Mouse (Mus musculus) hindbrain, embryonic 16.5 days (tissue): ENCODE results near the gene Spocd1. TPM values are rescaled to one million over a fixed set of nuclear protein-coding genes. Genes with fewer than 3 reads are reported as not detected.

Experiments used
- ATAC-seq: fragments of 200-750 bp; cut with Nextera tagmentation; 2 replicates; pipeline ENCODE4 v1.8.0; 2017; ENCODE audit warnings: moderate TSS enrichment, moderate library complexity
- H3K27ac ChIP-seq: fragments of 300-500 bp; sonication (generic); 2 replicates; pipeline ENCODE4 v1.5.1; 2014; ENCODE audit warnings: low read depth, mild to moderate bottlenecking, control low read depth, low read length, moderate library complexity
- H3K27me3 ChIP-seq: fragments of 300-500 bp; sonication (generic); replicated peaks from 2 replicates; pipeline ENCODE4 v1.6.1; 2014; ENCODE audit warnings: low read length; ENCODE audit not compliant: control insufficient read depth, insufficient read depth
- H3K36me3 ChIP-seq: fragments of 300-500 bp; sonication (generic); 2 replicates; pipeline ENCODE4 v1.6.1; 2014; ENCODE audit warnings: mild to moderate bottlenecking, low read length, moderate library complexity, mixed read lengths; ENCODE audit not compliant: control insufficient read depth, insufficient read depth
- H3K4me1 ChIP-seq: fragments of 300-500 bp; sonication (generic); 2 replicates; pipeline ENCODE4 v1.6.1; 2014; ENCODE audit warnings: low read depth, low read length; ENCODE audit not compliant: control insufficient read depth, insufficient read depth
- H3K4me2 ChIP-seq: fragments of 300-500 bp; sonication (generic); 2 replicates; pipeline ENCODE4 v1.6.1; 2014; ENCODE audit warnings: mild to moderate bottlenecking, low read length, control low read depth, moderate library complexity
- H3K4me3 ChIP-seq: fragments of 300-500 bp; sonication (generic); 2 replicates; pipeline ENCODE4 v1.5.1; 2014; ENCODE audit warnings: mild to moderate bottlenecking, low read length, control low read depth, moderate library complexity
- H3K9ac ChIP-seq: fragments of 300-500 bp; sonication (generic); 2 replicates; pipeline ENCODE4 v1.6.1; 2014; ENCODE audit warnings: low read depth, mild to moderate bottlenecking, control low read depth, low read length, moderate library complexity
- H3K9me3 ChIP-seq: fragments of 300-500 bp; sonication (generic); 2 replicates; pipeline ENCODE4 v1.6.1; 2014; ENCODE audit warnings: mild to moderate bottlenecking, low read length, moderate library complexity; ENCODE audit not compliant: control insufficient read depth
- WGBS: fragments of 180-500 bp; shearing (Covaris S2); extraction: QIAGEN DNeasy Blood & Tissue Kit; methylation state at CpG from one replicate; pipeline ENCODE4 v1.1.7; 2014; 5-methylcytosine and 5-hydroxymethylcytosine counted together
- polyA plus RNA-seq: library from polyadenylated mRNA; unstranded; fragments of >200 nt; fragmentation: Nextera tagmentation; extraction: Ambion mirVana; gene quantifications from 2 replicates; pipeline ENCODE4 v1.2.1, GENCODE M21; 2015

Spocd1 gene
- polyA plus RNA-seq, 1 experiment from 2014 or later: not detected

GRCm38 (mm10) chr4:129978227-129978626 lies 49.2 kb downstream of the Spocd1 start:
- Histone ChIP-seq H3K27me3 (no peaks in the 10 kb centered on the region), H3K9ac (no peak overlapping the region), H3K9me3 (no peaks in the 10 kb centered on the region), H3K36me3 (no peaks in the 10 kb centered on the region), H3K27ac (no peak overlapping the region), H3K4me2 (no peak overlapping the region), H3K4me1 (peaks cover 20% of the 10 kb centered on the region), H3K4me3 (no peak overlapping the region)
- WGBS: 36% methylated on average over 4 of the region's 4 CpGs
- 0 out of 2 replicates have a peak, but pooled peaks have one; percentile 18 for ATAC-seq

GRCm38 (mm10) chr4:129978930-129979329 lies 49.9 kb downstream of the Spocd1 start:
- 60% methylated on average over 4 of the region's 4 CpGs for WGBS
- no peak for ATAC-seq
- H3K4me1 ChIP-seq: peaks cover 27% of the 10 kb centered on the region
- H3K9ac ChIP-seq: no peak overlapping the region
- H3K27ac ChIP-seq: no peak overlapping the region
- H3K27me3 ChIP-seq: no peaks in the 10 kb centered on the region
- no peak overlapping the region for H3K4me3 ChIP-seq
- no peaks in the 10 kb centered on the region for H3K36me3 ChIP-seq
- no peak overlapping the region for H3K4me2 ChIP-seq
- H3K9me3 ChIP-seq: no peaks in the 10 kb centered on the region

GRCm38 (mm10) chr4:129981657-129982056 lies 52.6 kb downstream of the Spocd1 start:
- no peaks in the 10 kb centered on the region for H3K36me3 ChIP-seq
- no peaks in the 10 kb centered on the region for H3K9me3 ChIP-seq
- H3K27ac ChIP-seq: no peak overlapping the region
- no peak overlapping the region for H3K9ac ChIP-seq
- 26% methylated on average over 10 of the region's 11 CpGs for WGBS
- no peak for ATAC-seq
- H3K4me1 ChIP-seq: peaks cover 36% of the 10 kb centered on the region
- no peak overlapping the region for H3K4me3 ChIP-seq
- no peaks in the 10 kb centered on the region for H3K27me3 ChIP-seq
- no peak overlapping the region for H3K4me2 ChIP-seq

GRCm38 (mm10) chr4:129983046-129983445 lies 54.0 kb downstream of the Spocd1 start:
- peak overlapping the region; percentile 3; the same call in 1 of the 2 replicates for H3K9ac ChIP-seq
- H3K4me2 ChIP-seq: no peak overlapping the region; the same call in 1 of the 2 replicates
- ATAC-seq: no peak
- H3K36me3 ChIP-seq: no peaks in the 10 kb centered on the region
- WGBS: 21% methylated on average over 5 of the region's 5 CpGs
- peaks cover 49% of the 10 kb centered on the region for H3K4me1 ChIP-seq
- no peak overlapping the region for H3K4me3 ChIP-seq
- H3K9me3 ChIP-seq: no peaks in the 10 kb centered on the region
- H3K27ac ChIP-seq: no peak overlapping the region; the same call in 1 of the 2 replicates
- H3K27me3 ChIP-seq: no peaks in the 10 kb centered on the region

- Histone ChIP-seq H3K9me3 (no peaks in the 10 kb centered on the region), H3K4me3 (peak overlapping the region; percentile 86), H3K4me1 (peaks cover 53% of the 10 kb centered on the region), H3K9ac (peak overlapping the region; percentile 93), H3K27ac (peak overlapping the region; percentile 89), H3K27me3 (no peaks in the 10 kb centered on the region), H3K4me2 (peak overlapping the region; percentile 91), H3K36me3 (no peaks in the 10 kb centered on the region)
- WGBS: 1% methylated on average over 15 of the region's 15 CpGs
- ATAC-seq: peak; percentile 49
These were observed 54.8 kb downstream of the Spocd1 start for GRCm38 (mm10) chr4:129983764-129984420.

- Histone ChIP-seq H3K4me1 (peaks cover 57% of the 10 kb centered on the region), H3K4me2 (peak within 1 kb of the TSS; percentile 91), H3K9ac (peak within 1 kb of the TSS; percentile 93), H3K27ac (peak within 1 kb of the TSS; percentile 89), H3K9me3 (no peaks in the 10 kb centered on the region), H3K4me3 (peak within 1 kb of the TSS; percentile 86), H3K36me3 (no peaks in the 10 kb centered on the region), H3K27me3 (no peaks in the 10 kb centered on the region)
- peak; percentile 52 for ATAC-seq
- WGBS: under 1% methylated on average over 18 of the region's 77 CpGs
These were observed 55.5 kb downstream of the Spocd1 start, which contains the start of gene Adgrb2 for GRCm38 (mm10) chr4:129984421-129985061. Gene Adgrb2 (plus strand): TSS chr4:129984870.

GRCm38 (mm10) chr4:129985161-129985670 lies 56.2 kb downstream of the Spocd1 start:
- Histone ChIP-seq H3K27me3 (no peaks in the 10 kb centered on the region), H3K9me3 (no peaks in the 10 kb centered on the region), H3K36me3 (no peaks in the 10 kb centered on the region), H3K9ac (peak overlapping the region; percentile 93), H3K4me1 (peaks cover 61% of the 10 kb centered on the region), H3K27ac (peak overlapping the region; percentile 89), H3K4me3 (peak overlapping the region; percentile 86), H3K4me2 (peak overlapping the region; percentile 91)
- under 1% methylated on average over 40 of the region's 48 CpGs for WGBS
- 0 out of 2 replicates have a peak, but pooled peaks have one; percentile 1 for ATAC-seq

GRCm38 (mm10) chr4:129985671-129986441 lies 56.8 kb downstream of the Spocd1 start:
- Histone ChIP-seq H3K27me3 (no peaks in the 10 kb centered on the region), H3K4me3 (peak overlapping the region; percentile 86), H3K9ac (peak overlapping the region; percentile 93), H3K9me3 (no peaks in the 10 kb centered on the region), H3K36me3 (no peaks in the 10 kb centered on the region), H3K4me1 (peaks cover 63% of the 10 kb centered on the region), H3K27ac (peak overlapping the region; percentile 89), H3K4me2 (peak overlapping the region; percentile 91)
- under 1% methylated on average over 55 of the region's 58 CpGs for WGBS
- ATAC-seq: peak; percentile 22; the same call in 1 of the 2 replicates
